Mouse (Mus musculus): ENCODE measurements around the gene Cdc5l.
"Not testable (repeated sequence)": the region's sequence is repeated elsewhere in the genome, so short reads cannot be mapped to it uniquely, and the experiment has no call there.

Gene Cdc5l

GRCm38 (mm10) chr17:45433419-45434261 lies at the start of gene Cdc5l:
Cdc5l (minus strand) TSS chr17:45433737.
- DNase-seq = peak; percentile 99

DNA sequence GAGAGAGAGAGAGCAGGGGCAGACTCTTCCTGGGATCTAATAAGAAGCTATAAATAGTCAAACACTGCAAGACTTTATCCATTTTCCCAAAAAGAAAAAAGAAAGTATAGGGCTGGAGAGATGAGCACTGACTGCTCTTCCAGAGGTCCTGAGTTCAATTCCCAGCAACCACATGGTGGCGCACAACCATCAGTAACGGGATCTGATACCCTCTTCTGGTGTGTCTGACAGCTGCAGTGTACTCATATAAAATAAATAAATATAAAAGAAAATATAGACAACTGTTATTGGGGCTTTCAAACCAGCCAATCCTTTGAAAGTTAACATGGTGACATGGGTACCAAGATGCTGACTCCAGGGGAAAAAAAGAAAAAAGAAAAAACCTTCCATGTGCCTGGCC lies 46.9 kb upstream of the Cdc5l start:
- DNase-seq = peak; percentile 54 to 59

DNA sequence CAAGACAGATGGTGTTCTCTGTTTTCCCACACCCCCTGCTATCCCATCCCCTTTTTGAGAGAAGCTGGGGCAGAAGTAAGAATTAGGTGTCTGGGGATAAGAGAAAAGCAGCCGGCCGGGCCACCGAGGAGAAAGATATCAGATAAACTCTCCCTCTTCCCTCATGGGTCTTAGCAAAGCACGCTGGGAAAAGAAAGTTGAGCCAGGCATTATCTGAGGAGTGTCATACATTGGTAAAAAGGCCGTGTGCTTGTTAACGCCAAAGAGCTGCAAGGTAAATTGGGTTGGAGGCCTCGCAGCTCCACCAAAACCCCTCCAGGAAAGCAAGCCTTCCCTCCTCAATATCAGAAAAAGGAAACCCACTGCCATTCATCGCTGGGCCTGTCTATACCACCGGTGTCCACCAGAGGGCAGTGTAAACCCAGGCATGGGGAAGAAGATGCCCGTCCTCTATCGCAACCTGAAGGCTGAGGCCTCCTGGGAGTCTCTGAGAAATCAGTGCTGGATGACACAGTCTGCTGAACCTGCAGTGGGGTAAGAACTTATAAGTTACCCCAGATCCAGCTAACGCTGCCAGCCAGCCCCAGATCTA lies 44.8 kb upstream of the Cdc5l start:
- DNase-seq = peak; percentile 95 to 97

GRCm38 (mm10) chr17:45474669-45475465 lies 41.3 kb upstream of the Cdc5l start, which contains the start of gene Spats1:
Spats1 (minus strand) TSS chr17:45475415.
- peak; percentile 87 to 88 for DNase-seq

DNA sequence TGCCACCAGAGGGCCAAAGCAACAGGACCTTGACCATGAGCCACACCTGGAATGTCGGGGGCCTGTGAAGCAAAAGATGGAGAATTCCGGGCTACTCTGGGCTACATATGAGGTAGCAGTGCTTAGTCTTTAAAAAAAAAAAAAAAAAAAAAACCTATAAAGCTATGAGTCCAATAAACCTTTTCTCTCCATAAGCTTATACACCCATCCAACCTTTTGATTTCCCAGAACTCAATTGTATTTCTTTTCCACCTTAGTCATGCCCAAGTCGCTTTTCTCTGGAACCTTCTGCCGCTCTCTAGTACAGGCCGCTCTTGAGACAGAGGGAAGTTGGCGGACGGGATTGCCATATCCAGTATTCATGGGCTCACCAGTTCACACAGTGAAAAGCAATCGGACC lies 40.6 kb upstream of the Cdc5l start:
- peak in 1 of 2 experiments; percentile 20 for DNase-seq

DNA sequence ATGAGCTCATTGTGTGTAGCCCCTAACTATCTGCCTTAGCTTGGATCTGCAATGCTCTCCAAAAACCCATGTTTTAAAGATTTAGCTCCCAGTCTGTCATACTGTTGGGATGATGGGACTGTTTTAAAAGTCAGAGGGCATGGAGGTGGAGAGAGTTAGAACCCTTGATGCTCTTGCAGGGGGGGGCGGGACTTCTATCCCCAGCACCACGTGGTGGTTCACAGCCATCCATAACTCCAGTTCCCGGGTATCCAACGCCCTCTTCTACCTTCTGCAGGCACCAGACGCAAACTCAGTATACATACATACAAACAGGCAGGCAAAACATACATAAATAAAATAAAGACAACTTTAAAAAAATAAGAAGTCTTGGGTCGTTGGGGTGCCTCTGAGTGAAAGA lies 40.1 kb upstream of the Cdc5l start:
- DNase-seq = no peak

DNA sequence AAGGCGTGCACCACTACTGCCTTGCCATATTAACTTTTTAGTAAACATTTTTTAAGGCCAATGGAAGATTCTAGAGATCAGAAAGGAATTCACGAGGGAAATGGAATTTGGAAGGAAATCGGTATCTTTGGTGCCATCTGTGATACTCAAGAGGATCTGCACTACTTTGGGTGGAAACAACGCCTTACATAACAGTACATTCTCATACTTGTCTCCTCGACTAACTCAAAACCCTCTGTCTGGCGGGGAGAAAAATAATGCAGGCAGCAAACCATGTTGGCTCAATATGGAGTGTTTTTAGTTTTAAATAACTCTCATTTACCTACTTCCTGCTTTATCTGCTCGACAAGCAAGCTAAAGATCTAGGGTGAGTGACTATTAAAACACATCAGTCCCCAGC lies 37.2 kb upstream of the Cdc5l start:
- no peak for DNase-seq

DNA sequence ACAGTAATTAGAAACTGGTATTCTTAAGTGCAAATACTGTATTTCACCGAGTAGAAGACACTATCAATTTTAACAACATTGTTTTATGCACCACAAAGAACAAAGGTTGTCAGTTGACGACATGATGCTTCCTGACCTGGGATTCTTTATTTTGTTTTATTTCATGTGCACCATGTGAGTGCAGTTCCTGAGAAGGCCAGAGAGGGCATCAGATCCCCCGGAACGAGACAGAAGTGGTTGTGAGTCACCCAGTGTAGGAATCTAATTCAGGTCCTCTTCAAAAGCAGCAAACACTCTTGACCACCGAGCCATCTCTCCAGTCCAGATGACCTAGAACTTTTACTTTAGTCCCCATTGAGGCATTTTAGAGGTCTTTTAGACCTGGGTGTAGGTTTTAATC lies 34.8 kb upstream of the Cdc5l start:
- DNase-seq = no peak

- DNase-seq = no peak
These were observed 33.2 kb upstream of the Cdc5l start for GRCm38 (mm10) chr17:45466701-45467100.

GRCm38 (mm10) chr17:45464255-45464654 lies 30.7 kb upstream of the Cdc5l start:
- no peak for DNase-seq

GRCm38 (mm10) chr17:45462506-45462905 lies 29.0 kb upstream of the Cdc5l start:
- peak in 1 of 2 experiments; percentile 30 for DNase-seq

- no peak for DNase-seq
These were observed 25.5 kb upstream of the Cdc5l start for GRCm38 (mm10) chr17:45459062-45459461.

- no peak for DNase-seq
These were observed 25.0 kb upstream of the Cdc5l start for GRCm38 (mm10) chr17:45458516-45458915.

- DNase-seq = peak in 1 of 2 experiments; percentile 16
These were observed 23.9 kb upstream of the Cdc5l start for GRCm38 (mm10) chr17:45457487-45457886.

- DNase-seq = peak in 1 of 2 experiments; percentile 25
These were observed 23.0 kb upstream of the Cdc5l start for GRCm38 (mm10) chr17:45456260-45457152.

GRCm38 (mm10) chr17:45455783-45456182 lies 22.2 kb upstream of the Cdc5l start:
- DNase-seq = not testable (repeated sequence)

- DNase-seq = no peak
These were observed 21.3 kb upstream of the Cdc5l start for GRCm38 (mm10) chr17:45454794-45455193.

GRCm38 (mm10) chr17:45452271-45452670 lies 18.7 kb upstream of the Cdc5l start:
- DNase-seq = peak; percentile 58 to 78

DNA sequence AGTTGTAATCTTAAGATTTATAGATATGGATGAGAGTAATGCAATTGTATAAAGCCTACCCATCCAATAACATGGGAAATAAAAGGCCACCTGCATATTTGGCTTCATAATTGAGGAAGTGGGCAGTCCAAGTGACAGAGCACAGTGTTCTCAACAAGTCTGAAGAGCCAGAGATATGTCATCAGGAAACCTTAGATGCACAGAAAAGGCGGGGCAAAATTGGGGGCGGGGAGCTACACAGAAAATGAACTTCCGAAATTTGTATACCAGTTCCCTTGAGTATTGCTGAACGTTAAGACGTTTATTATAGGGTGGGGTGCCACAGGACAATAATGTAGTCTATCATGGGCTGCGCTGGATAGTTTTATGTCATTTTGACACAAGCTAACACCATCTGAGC lies 16.6 kb upstream of the Cdc5l start:
- no peak for DNase-seq

DNA sequence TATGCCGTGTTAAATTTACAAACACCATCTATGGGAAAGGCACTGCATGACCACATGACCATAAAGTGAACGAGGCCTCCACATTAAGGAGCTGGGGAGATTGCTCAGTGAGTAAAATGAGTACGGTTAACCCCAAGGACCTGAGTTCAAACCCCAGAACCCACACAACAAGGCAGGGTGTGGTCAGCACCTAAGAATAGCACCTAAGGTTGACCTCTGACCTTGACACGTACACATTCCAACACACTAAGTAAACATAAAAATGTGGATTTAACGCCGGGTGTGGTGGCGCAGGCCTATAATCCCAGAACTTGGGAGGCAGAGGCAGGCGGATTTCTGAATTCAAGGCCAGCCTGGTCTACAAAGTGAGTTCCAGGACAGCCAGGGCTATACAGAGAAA lies 16.0 kb upstream of the Cdc5l start:
- DNase-seq = no peak

DNA sequence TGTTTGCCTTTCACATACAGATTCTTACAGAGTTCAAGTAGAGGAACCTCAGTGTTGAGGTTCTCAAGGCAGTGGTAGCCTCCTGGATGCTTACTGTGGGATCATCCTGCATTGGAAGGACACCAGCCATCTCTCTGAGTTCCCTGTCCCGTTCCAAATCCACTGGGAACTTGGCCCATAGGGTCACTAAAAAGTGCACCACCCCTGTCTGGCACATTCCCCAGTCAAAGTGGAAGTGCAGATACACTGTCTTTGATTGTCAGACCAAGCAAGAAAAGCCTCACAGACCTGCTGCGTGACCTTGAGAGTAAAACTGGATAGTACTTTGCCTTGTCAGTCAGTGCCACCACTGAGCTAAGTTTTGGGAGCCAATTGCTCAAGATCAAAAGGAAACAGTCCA lies 13.5 kb upstream of the Cdc5l start:
- DNase-seq = no peak

DNA sequence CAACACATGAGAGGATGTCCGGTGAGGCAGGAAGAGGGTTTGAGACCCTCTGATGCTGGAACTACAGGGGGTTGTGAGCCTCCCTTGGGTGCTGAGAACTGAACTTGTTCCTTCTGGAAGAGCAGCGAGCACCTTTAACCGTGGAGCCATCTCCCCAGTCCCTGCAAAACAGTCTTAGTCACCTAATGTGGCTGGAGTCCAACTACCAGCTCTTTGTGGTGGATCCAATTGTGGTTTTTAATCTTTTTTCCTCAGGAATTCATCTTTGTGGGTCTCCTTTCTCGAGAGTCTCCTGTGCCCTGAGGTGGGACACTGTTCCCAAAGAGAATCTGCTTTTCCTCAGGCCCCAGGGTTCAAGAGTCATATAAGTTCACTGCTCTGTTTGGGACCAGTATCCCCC lies 12.4 kb upstream of the Cdc5l start:
- DNase-seq = no peak

- no peak for DNase-seq
These were observed 689 bp upstream of the Cdc5l start for GRCm38 (mm10) chr17:45434262-45434590.
